Mouse (Mus musculus): ENCODE results near the gene Olfr905.

Olfr905 gene

GRCm38 (mm10) chr9:38470807-38471206, at the start of gene Olfr905:
Olfr905 (plus strand) TSS chr9:38471107.
- no peak for DNase-seq (ENCODE audit: low spot score)

GRCm38 (mm10) chr9:38423801-38424200, 47.1 kb upstream of the Olfr905 start:
- no peak for DNase-seq (ENCODE audit: low spot score)

- no peak for DNase-seq (ENCODE audit: low spot score)
Observed at GRCm38 (mm10) chr9:38427026-38427425, 43.9 kb upstream of the Olfr905 start.

GRCm38 (mm10) chr9:38429155-38429554, 41.8 kb upstream of the Olfr905 start, which contains the start of gene Olfr901:
Olfr901 (plus strand) TSS chr9:38429455.
- DNase-seq (ENCODE audit: low spot score) = no peak

- no peak for DNase-seq (ENCODE audit: low spot score)
Observed at GRCm38 (mm10) chr9:38447352-38447751, 23.6 kb upstream of the Olfr905 start, which contains the start of gene Olfr902. Olfr902 (plus strand) TSS chr9:38447652.

- no peak for DNase-seq (ENCODE audit: low spot score)
Observed at GRCm38 (mm10) chr9:38462844-38463243, 8.1 kb upstream of the Olfr905 start, which contains the start of gene Olfr904. Olfr904 (plus strand) TSS chr9:38463144.

GRCm38 (mm10) chr9:38486785-38487184, 15.9 kb downstream of the Olfr905 start, which contains the start of gene Olfr906:
Olfr906 (plus strand) TSS chr9:38487085.
- no peak for DNase-seq (ENCODE audit: low spot score)

- no peak for DNase-seq (ENCODE audit: low spot score)
Observed at GRCm38 (mm10) chr9:38495501-38495900, 24.6 kb downstream of the Olfr905 start, which contains the start of gene Olfr907. Olfr907 (plus strand) TSS chr9:38495801.

- no peak for DNase-seq (ENCODE audit: low spot score)
Observed at GRCm38 (mm10) chr9:38512353-38512752, 41.4 kb downstream of the Olfr905 start.

- DNase-seq (ENCODE audit: low spot score) = no peak
Observed at GRCm38 (mm10) chr9:38521280-38521679, 50.4 kb downstream of the Olfr905 start, which contains the start of gene Olfr911-ps1. Olfr911-ps1 (plus strand) TSS chr9:38521580.
